Mouse (Mus musculus) megakaryocyte, embryonic 14.5 days (primary cell): ENCODE results near the gene Rce1.

ENCODE experiments used
- FLI1 ChIP-seq: IDR thresholded peaks from 2 replicates; pipeline ENCODE4 v1.6.1; 2012; ENCODE audit warnings: low read length, inconsistent platforms, mixed read lengths
- GATA1 ChIP-seq: IDR thresholded peaks from 3 replicates; pipeline ENCODE4 v1.6.1; 2012; ENCODE audit warnings: mixed read lengths, low read length, inconsistent platforms, borderline replicate concordance

- TF ChIP-seq GATA1 (no peak), FLI1 (no peak)
Observed at GRCm38 (mm10) chr19:4672401-4672800, 47.0 kb upstream of the Rce1 start.
